Mouse (Mus musculus): ENCODE measurements around the gene Mturn. TPM values are rescaled to one million over a fixed set of nuclear protein-coding genes. Genes with fewer than 3 reads are reported as not detected.

The Mturn gene
- total and polyA plus RNA-seq, 2 experiments from 2014 or later = 93.2 to 163 TPM

- Histone ChIP-seq H3K9me3 (ENCODE audit: low read length) (no peaks in the 10 kb centered on the region), H3K4me2 (ENCODE audit: low read depth, low read length, poor library complexity, severe bottlenecking) (no peak overlapping the region), H3K27me3 (ENCODE audit: insufficient read depth, low read length) (no peaks in the 10 kb centered on the region), H3K9ac (replicated peaks; ENCODE audit: low read length, poor library complexity, severe bottlenecking) (no peak overlapping the region), H3K4me3 (ENCODE audit: low read depth, low read length) (no peak overlapping the region), H3K4me1 (ENCODE audit: insufficient read depth, low read length) (no peaks in the 10 kb centered on the region), H3K36me3 (ENCODE audit: insufficient read depth, low read length) (no peaks in the 10 kb centered on the region), H3K27ac (ENCODE audit: low read depth, low read length) (no peak overlapping the region)
- DNase-seq (ENCODE audit: low spot score) = no peak
- WGBS = 93% methylated on average over 2 of the region's 2 CpGs
- no peak for ATAC-seq (ENCODE audit: low FRiP score)
- TF ChIP-seq CTCF (IDR thresholded peaks at IDR 0.05) = no peak
Observed at GRCm38 (mm10) chr6:54729451-54730105, 48.2 kb downstream of the Mturn start.

DNA sequence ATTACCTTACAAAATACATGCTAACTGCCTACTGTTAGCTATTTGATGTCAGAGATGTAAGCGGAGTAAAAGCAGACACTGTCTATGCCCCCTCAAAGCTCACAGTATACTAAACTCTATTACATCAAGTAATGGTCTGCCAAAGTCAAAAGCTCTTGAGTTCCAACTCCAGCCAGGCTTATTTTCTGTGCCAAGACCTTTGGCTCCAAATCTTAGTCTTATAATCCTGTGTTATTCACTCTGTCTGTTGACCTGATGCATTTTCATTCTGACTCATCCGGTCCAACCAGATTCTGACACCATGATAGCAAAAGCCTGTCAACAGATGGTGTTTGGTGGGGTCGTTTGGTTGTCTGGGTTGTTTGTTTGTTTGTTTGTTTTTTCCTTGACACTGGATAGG is 50.3 kb downstream of the Mturn start:
- H3K4me1 ChIP-seq (ENCODE audit: insufficient read depth, low read length) = no peaks in the 10 kb centered on the region
- no peaks in the 10 kb centered on the region for H3K36me3 ChIP-seq (ENCODE audit: insufficient read depth, low read length)
- H3K4me2 ChIP-seq (ENCODE audit: low read depth, low read length, poor library complexity, severe bottlenecking) = no peak overlapping the region
- DNase-seq (ENCODE audit: low spot score) (no peak), ATAC-seq (ENCODE audit: low FRiP score) (no peak)
- no peaks in the 10 kb centered on the region for H3K9me3 ChIP-seq (ENCODE audit: low read length)
- H3K27me3 ChIP-seq (ENCODE audit: insufficient read depth, low read length) = no peaks in the 10 kb centered on the region
- no peak overlapping the region for H3K27ac ChIP-seq (ENCODE audit: low read depth, low read length)
- no peak for TF ChIP-seq CTCF (IDR thresholded peaks at IDR 0.05)
- no peak overlapping the region for H3K9ac ChIP-seq (replicated peaks; ENCODE audit: low read length, poor library complexity, severe bottlenecking)
- WGBS = 83% methylated on average over 3 of the region's 3 CpGs
- H3K4me3 ChIP-seq (ENCODE audit: low read depth, low read length) = no peak overlapping the region

DNA sequence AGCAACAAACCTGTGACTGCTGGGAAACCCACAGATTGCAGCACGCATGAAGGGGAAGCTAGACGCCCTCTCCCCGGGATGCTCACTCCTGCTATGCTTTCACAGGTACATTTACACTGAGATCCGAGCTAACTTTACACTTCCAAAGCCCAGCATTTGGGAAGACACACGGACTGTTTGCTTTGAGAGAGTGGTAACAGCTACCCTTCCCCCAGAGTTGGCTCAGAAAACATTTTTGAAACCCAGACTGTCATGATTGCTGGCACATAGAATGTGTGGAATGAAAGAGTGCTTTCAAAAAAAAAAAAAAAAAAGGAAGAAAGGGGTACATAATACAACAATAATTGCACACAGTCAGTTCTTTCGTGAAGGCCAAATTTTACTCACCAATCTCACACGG is 51.3 kb downstream of the Mturn start:
- 68% methylated on average over 7 of the region's 7 CpGs for WGBS
- H3K9me3 ChIP-seq (ENCODE audit: low read length) = no peaks in the 10 kb centered on the region
- no peak overlapping the region for H3K9ac ChIP-seq (replicated peaks; ENCODE audit: low read length, poor library complexity, severe bottlenecking)
- no peak overlapping the region for H3K4me3 ChIP-seq (ENCODE audit: low read depth, low read length)
- no peaks in the 10 kb centered on the region for H3K4me1 ChIP-seq (ENCODE audit: insufficient read depth, low read length)
- H3K27me3 ChIP-seq (ENCODE audit: insufficient read depth, low read length) = no peaks in the 10 kb centered on the region
- no peaks in the 10 kb centered on the region for H3K36me3 ChIP-seq (ENCODE audit: insufficient read depth, low read length)
- ATAC-seq (ENCODE audit: low FRiP score) (no peak), DNase-seq (ENCODE audit: low spot score) (no peak)
- H3K4me2 ChIP-seq (ENCODE audit: low read depth, low read length, poor library complexity, severe bottlenecking) = no peak overlapping the region
- no peak overlapping the region for H3K27ac ChIP-seq (ENCODE audit: low read depth, low read length)
- no peak for TF ChIP-seq CTCF (IDR thresholded peaks at IDR 0.05)

GRCm38 (mm10) chr6:54736126-54736525 is 54.7 kb downstream of the Mturn start:
- TF ChIP-seq CTCF (IDR thresholded peaks at IDR 0.05) = no peak
- H3K27ac ChIP-seq (ENCODE audit: low read depth, low read length) = no peak overlapping the region
- no peaks in the 10 kb centered on the region for H3K9me3 ChIP-seq (ENCODE audit: low read length)
- no peaks in the 10 kb centered on the region for H3K4me1 ChIP-seq (ENCODE audit: insufficient read depth, low read length)
- no peak overlapping the region for H3K9ac ChIP-seq (replicated peaks; ENCODE audit: low read length, poor library complexity, severe bottlenecking)
- H3K27me3 ChIP-seq (ENCODE audit: insufficient read depth, low read length) = no peaks in the 10 kb centered on the region
- no peak overlapping the region for H3K4me3 ChIP-seq (ENCODE audit: low read depth, low read length)
- H3K36me3 ChIP-seq (ENCODE audit: insufficient read depth, low read length) = no peaks in the 10 kb centered on the region
- no peak for DNase-seq (ENCODE audit: low spot score)
- WGBS = 67% methylated on average over 9 of the region's 9 CpGs
- ATAC-seq (ENCODE audit: low FRiP score) = no peak
- no peak overlapping the region for H3K4me2 ChIP-seq (ENCODE audit: low read depth, low read length, poor library complexity, severe bottlenecking)

- TF ChIP-seq CTCF (IDR thresholded peaks at IDR 0.05) = no peak
- H3K36me3 ChIP-seq (ENCODE audit: insufficient read depth, low read length) = no peaks in the 10 kb centered on the region
- ATAC-seq (ENCODE audit: low FRiP score) (no peak), DNase-seq (ENCODE audit: low spot score) (no peak)
- H3K27me3 ChIP-seq (ENCODE audit: insufficient read depth, low read length) = no peaks in the 10 kb centered on the region
- WGBS = 84% methylated on average over 3 of the region's 3 CpGs
- H3K27ac ChIP-seq (ENCODE audit: low read depth, low read length) = no peak overlapping the region
- H3K9ac ChIP-seq (replicated peaks; ENCODE audit: low read length, poor library complexity, severe bottlenecking) = no peak overlapping the region
- no peak overlapping the region for H3K4me2 ChIP-seq (ENCODE audit: low read depth, low read length, poor library complexity, severe bottlenecking)
- no peaks in the 10 kb centered on the region for H3K4me1 ChIP-seq (ENCODE audit: insufficient read depth, low read length)
- no peaks in the 10 kb centered on the region for H3K9me3 ChIP-seq (ENCODE audit: low read length)
- H3K4me3 ChIP-seq (ENCODE audit: low read depth, low read length) = no peak overlapping the region
Observed at GRCm38 (mm10) chr6:54737255-54737654, 55.8 kb downstream of the Mturn start.

GRCm38 (mm10) chr6:54737684-54738083 is 56.3 kb downstream of the Mturn start:
- DNase-seq (ENCODE audit: low spot score) = no peak
- Histone ChIP-seq H3K4me2 (ENCODE audit: low read depth, low read length, poor library complexity, severe bottlenecking) (no peak overlapping the region), H3K9ac (replicated peaks; ENCODE audit: low read length, poor library complexity, severe bottlenecking) (no peak overlapping the region), H3K4me1 (ENCODE audit: insufficient read depth, low read length) (no peaks in the 10 kb centered on the region), H3K36me3 (ENCODE audit: insufficient read depth, low read length) (no peaks in the 10 kb centered on the region), H3K27ac (ENCODE audit: low read depth, low read length) (no peak overlapping the region), H3K27me3 (ENCODE audit: insufficient read depth, low read length) (no peaks in the 10 kb centered on the region), H3K4me3 (ENCODE audit: low read depth, low read length) (no peak overlapping the region), H3K9me3 (ENCODE audit: low read length) (no peaks in the 10 kb centered on the region)
- 85% methylated on average over 3 of the region's 3 CpGs for WGBS
- TF ChIP-seq CTCF (IDR thresholded peaks at IDR 0.05) = no peak
- no peak for ATAC-seq (ENCODE audit: low FRiP score)
